Mouse (Mus musculus): Measurements from ENCODE around the gene Akr7a5. TPM values are rescaled to one million over a fixed set of nuclear protein-coding genes. Genes with fewer than 3 reads are reported as not detected.

Akr7a5 gene
- polyA plus RNA-seq, 2 experiments from 2014 or later: 7.5 to 8.2 TPM

DNA sequence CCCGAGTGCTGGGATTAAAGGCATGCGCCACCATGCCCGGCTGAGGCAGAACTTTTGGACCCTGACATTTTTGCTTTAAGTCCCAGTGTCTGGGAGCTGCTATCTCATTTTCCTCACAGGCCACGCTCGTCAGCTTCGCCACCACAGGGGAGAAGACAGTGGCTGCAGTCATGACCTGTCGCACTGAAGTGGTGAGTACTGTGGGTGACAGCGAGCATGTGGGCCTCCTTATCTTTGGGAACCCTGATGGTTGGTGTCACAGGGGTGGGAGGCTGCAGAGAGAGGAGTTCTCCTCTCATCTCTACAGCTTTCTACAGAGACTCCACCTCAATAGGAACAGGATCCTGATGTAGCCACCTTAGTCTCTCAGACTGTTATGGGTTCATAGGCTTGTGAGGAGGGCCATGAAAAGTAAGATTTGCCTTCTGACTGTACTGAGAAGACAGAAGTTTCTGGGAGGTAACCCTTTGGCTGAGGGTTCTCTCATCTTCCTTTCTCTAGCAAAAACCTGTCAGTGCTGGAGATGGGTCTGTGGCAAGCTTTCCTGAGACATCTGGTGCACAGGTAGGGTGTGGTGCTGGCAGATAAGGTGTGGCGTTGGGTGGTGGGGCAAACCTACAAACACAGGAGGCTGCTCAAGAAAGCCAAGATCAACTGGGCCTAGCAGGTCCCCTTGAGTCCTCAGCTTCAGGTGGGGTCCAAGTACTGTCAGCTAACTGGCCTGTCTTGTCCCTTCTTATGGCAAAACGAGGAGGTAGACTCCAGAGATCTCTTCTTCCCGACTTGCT, 50.4 kb downstream of the Akr7a5 start:
- no peak for ATAC-seq

DNA sequence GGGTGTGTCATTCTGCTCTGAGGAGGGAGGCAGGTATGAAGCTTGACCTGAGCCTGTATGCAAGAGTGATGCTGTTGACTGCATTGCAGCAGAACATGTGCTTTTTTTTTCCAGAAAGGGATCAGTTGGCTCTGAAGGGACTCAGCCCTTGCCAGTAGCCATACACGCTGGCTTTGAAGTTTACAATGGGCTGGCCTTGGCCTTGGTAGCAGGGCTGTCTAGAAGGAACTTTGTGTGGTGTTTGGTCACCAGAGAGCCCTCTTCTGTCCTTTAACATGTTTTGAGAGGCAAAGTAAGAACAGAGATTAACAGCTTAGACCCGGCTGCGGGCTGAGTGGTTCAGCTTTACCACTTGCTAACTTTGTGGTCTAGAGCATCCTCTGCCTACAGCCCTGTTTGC, 56.8 kb downstream of the Akr7a5 start:
- no peak for ATAC-seq

Other genes starting within 250 kb of the Akr7a5 start
- gene Htr6, start 235.2 kb upstream of the Akr7a5 start, polyA plus RNA-seq (2017; shearing (Covaris generic)): not detected
- gene Nbl1, start 217.8 kb upstream of the Akr7a5 start, polyA plus RNA-seq (2017; shearing (Covaris generic)): under 1 TPM in 1 of 2 experiments, not detected in 1; 0.27 TPM
- 100 to 1,000 TPM; 358 to 400 TPM for gene Minos1, start 179.6 kb upstream of the Akr7a5 start, polyA plus RNA-seq (2017; shearing (Covaris generic))
- gene Capzb, start 117.8 kb upstream of the Akr7a5 start, polyA plus RNA-seq (2017; shearing (Covaris generic)): 100 to 1,000 TPM; 633 to 647 TPM
- 1 to 10 TPM; 7.6 to 9.9 TPM for gene Pqlc2, start within 50 bp of the Akr7a5 start, polyA plus RNA-seq (2017; shearing (Covaris generic))
- 10 to 100 TPM; 39.1 to 56.7 TPM for gene Mrto4, start 41.8 kb downstream of the Akr7a5 start, polyA plus RNA-seq (2017; shearing (Covaris generic))
- 10 to 100 TPM; 19.9 to 20.6 TPM for gene Emc1, start 41.8 kb downstream of the Akr7a5 start, polyA plus RNA-seq (2017; shearing (Covaris generic))
- 10 to 100 TPM; 40.6 to 63.7 TPM for gene Ubr4, start 41.9 kb downstream of the Akr7a5 start, polyA plus RNA-seq (2017; shearing (Covaris generic))
- 1 to 10 TPM; 2.0 to 3.1 TPM for gene Iffo2, start 219.8 kb downstream of the Akr7a5 start, polyA plus RNA-seq (2017; shearing (Covaris generic))